Mouse (Mus musculus): Measurements from ENCODE around the gene Gm20388. TPM values are rescaled to one million over a fixed set of nuclear protein-coding genes. Genes with fewer than 3 reads are reported as not detected.

Gm20388 gene
- polyA plus RNA-seq, 1 experiment from 2014 or later, result not detected

- no peak for ATAC-seq (ENCODE audit: insufficient number of reproducible peaks, low FRiP score, low TSS enrichment, low read depth)
- H3K27me3 ChIP-seq (ENCODE audit: control insufficient read depth, insufficient read depth, low read length), result no peaks in the 10 kb centered on the region
- no peak overlapping the region for H3K4me2 ChIP-seq (ENCODE audit: low read depth, severe bottlenecking)
- H3K36me3 ChIP-seq (ENCODE audit: control insufficient read depth, insufficient read depth, low read length), result peaks cover 57% of the 10 kb centered on the region
- WGBS, result 60% methylated on average over 5 of the region's 5 CpGs
- no peak overlapping the region for H3K4me3 ChIP-seq (ENCODE audit: low read depth, low read length)
- DNase-seq (ENCODE audit: low spot score), result peak; percentile 42
- no peaks in the 10 kb centered on the region for H3K9me3 ChIP-seq (ENCODE audit: control insufficient read depth, low read length)
- peak overlapping the region; percentile 10; the same call in 1 of the 2 replicates for H3K27ac ChIP-seq (replicated peaks; ENCODE audit: low read depth, low read length)
- no peak overlapping the region for H3K9ac ChIP-seq (ENCODE audit: low read length)
- H3K4me1 ChIP-seq (ENCODE audit: control insufficient read depth, insufficient read depth, low read length), result 0 out of 2 replicates have a peak, but pooled peaks cover 10% of the 10 kb centered on the region
Measured at GRCm38 (mm10) chr8:119952747-119953146, 42.1 kb downstream of the Gm20388 start.

GRCm38 (mm10) chr8:119955333-119955732, 44.7 kb downstream of the Gm20388 start:
- peaks cover 49% of the 10 kb centered on the region for H3K36me3 ChIP-seq (ENCODE audit: control insufficient read depth, insufficient read depth, low read length)
- 94% methylated on average over 8 of the region's 8 CpGs for WGBS
- no peak for DNase-seq (ENCODE audit: low spot score)
- H3K9ac ChIP-seq (ENCODE audit: low read length), result no peak overlapping the region
- no peak overlapping the region for H3K4me3 ChIP-seq (ENCODE audit: low read depth, low read length)
- 0 out of 2 replicates have a peak, but pooled peaks cover 10% of the 10 kb centered on the region for H3K4me1 ChIP-seq (ENCODE audit: control insufficient read depth, insufficient read depth, low read length)
- H3K4me2 ChIP-seq (ENCODE audit: low read depth, severe bottlenecking), result no peak overlapping the region
- H3K27me3 ChIP-seq (ENCODE audit: control insufficient read depth, insufficient read depth, low read length), result no peaks in the 10 kb centered on the region
- no peaks in the 10 kb centered on the region for H3K9me3 ChIP-seq (ENCODE audit: control insufficient read depth, low read length)
- ATAC-seq (ENCODE audit: insufficient number of reproducible peaks, low FRiP score, low TSS enrichment, low read depth), result no peak
- H3K27ac ChIP-seq (replicated peaks; ENCODE audit: low read depth, low read length), result no peak overlapping the region

GRCm38 (mm10) chr8:119958076-119958475, 47.4 kb downstream of the Gm20388 start:
- Histone ChIP-seq H3K9me3 (ENCODE audit: control insufficient read depth, low read length) (no peaks in the 10 kb centered on the region), H3K4me2 (ENCODE audit: low read depth, severe bottlenecking) (no peak overlapping the region), H3K27ac (replicated peaks; ENCODE audit: low read depth, low read length) (no peak overlapping the region), H3K4me3 (ENCODE audit: low read depth, low read length) (no peak overlapping the region), H3K4me1 (ENCODE audit: control insufficient read depth, insufficient read depth, low read length) (0 out of 2 replicates have a peak, but pooled peaks cover 8% of the 10 kb centered on the region), H3K36me3 (ENCODE audit: control insufficient read depth, insufficient read depth, low read length) (peaks cover 35% of the 10 kb centered on the region), H3K9ac (ENCODE audit: low read length) (no peak overlapping the region), H3K27me3 (ENCODE audit: control insufficient read depth, insufficient read depth, low read length) (no peaks in the 10 kb centered on the region)
- WGBS, result 95% methylated on average over 10 of the region's 10 CpGs
- no peak for DNase-seq (ENCODE audit: low spot score)
- ATAC-seq (ENCODE audit: insufficient number of reproducible peaks, low FRiP score, low TSS enrichment, low read depth), result no peak

GRCm38 (mm10) chr8:119960531-119961104, 50.0 kb downstream of the Gm20388 start:
- H3K9me3 ChIP-seq (ENCODE audit: control insufficient read depth, low read length), result no peaks in the 10 kb centered on the region
- DNase-seq (ENCODE audit: low spot score), result no peak
- H3K27ac ChIP-seq (replicated peaks; ENCODE audit: low read depth, low read length), result no peak overlapping the region
- no peak for ATAC-seq (ENCODE audit: insufficient number of reproducible peaks, low FRiP score, low TSS enrichment, low read depth)
- 0 out of 2 replicates have a peak, but pooled peaks cover 3% of the 10 kb centered on the region for H3K4me1 ChIP-seq (ENCODE audit: control insufficient read depth, insufficient read depth, low read length)
- no peak overlapping the region for H3K4me2 ChIP-seq (ENCODE audit: low read depth, severe bottlenecking)
- H3K9ac ChIP-seq (ENCODE audit: low read length), result no peak overlapping the region; the same call in 1 of the 2 replicates
- no peak overlapping the region for H3K4me3 ChIP-seq (ENCODE audit: low read depth, low read length)
- no peaks in the 10 kb centered on the region for H3K27me3 ChIP-seq (ENCODE audit: control insufficient read depth, insufficient read depth, low read length)
- H3K36me3 ChIP-seq (ENCODE audit: control insufficient read depth, insufficient read depth, low read length), result peaks cover 11% of the 10 kb centered on the region
- WGBS, result 57% methylated on average over 5 of the region's 5 CpGs

GRCm38 (mm10) chr8:119964859-119965258, 54.2 kb downstream of the Gm20388 start:
- Histone ChIP-seq H3K27me3 (ENCODE audit: control insufficient read depth, insufficient read depth, low read length) (no peaks in the 10 kb centered on the region), H3K9ac (ENCODE audit: low read length) (no peak overlapping the region), H3K27ac (replicated peaks; ENCODE audit: low read depth, low read length) (no peak overlapping the region), H3K4me1 (ENCODE audit: control insufficient read depth, insufficient read depth, low read length) (no peaks in the 10 kb centered on the region), H3K4me3 (ENCODE audit: low read depth, low read length) (no peak overlapping the region), H3K36me3 (ENCODE audit: control insufficient read depth, insufficient read depth, low read length) (no peaks in the 10 kb centered on the region), H3K9me3 (ENCODE audit: control insufficient read depth, low read length) (no peaks in the 10 kb centered on the region), H3K4me2 (ENCODE audit: low read depth, severe bottlenecking) (no peak overlapping the region)
- no peak for DNase-seq (ENCODE audit: low spot score)
- ATAC-seq (ENCODE audit: insufficient number of reproducible peaks, low FRiP score, low TSS enrichment, low read depth), result no peak
- WGBS, result 87% methylated on average over 4 of the region's 4 CpGs

GRCm38 (mm10) chr8:119967435-119967834, 56.8 kb downstream of the Gm20388 start:
- H3K9ac ChIP-seq (ENCODE audit: low read length), result no peak overlapping the region
- ATAC-seq (ENCODE audit: insufficient number of reproducible peaks, low FRiP score, low TSS enrichment, low read depth), result no peak
- no peak overlapping the region for H3K4me3 ChIP-seq (ENCODE audit: low read depth, low read length)
- no peaks in the 10 kb centered on the region for H3K9me3 ChIP-seq (ENCODE audit: control insufficient read depth, low read length)
- H3K36me3 ChIP-seq (ENCODE audit: control insufficient read depth, insufficient read depth, low read length), result no peaks in the 10 kb centered on the region
- WGBS, result 88% methylated on average over 9 of the region's 9 CpGs
- H3K4me2 ChIP-seq (ENCODE audit: low read depth, severe bottlenecking), result no peak overlapping the region
- no peak for DNase-seq (ENCODE audit: low spot score)
- H3K27ac ChIP-seq (replicated peaks; ENCODE audit: low read depth, low read length), result no peak overlapping the region
- no peaks in the 10 kb centered on the region; the same call in 1 of the 2 replicates for H3K4me1 ChIP-seq (ENCODE audit: control insufficient read depth, insufficient read depth, low read length)
- no peaks in the 10 kb centered on the region for H3K27me3 ChIP-seq (ENCODE audit: control insufficient read depth, insufficient read depth, low read length)

- ATAC-seq (ENCODE audit: insufficient number of reproducible peaks, low FRiP score, low TSS enrichment, low read depth), result no peak
- Histone ChIP-seq H3K27ac (replicated peaks; ENCODE audit: low read depth, low read length) (no peak overlapping the region), H3K4me1 (ENCODE audit: control insufficient read depth, insufficient read depth, low read length) (peaks cover 7% of the 10 kb centered on the region; the same call in 1 of the 2 replicates), H3K9me3 (ENCODE audit: control insufficient read depth, low read length) (no peaks in the 10 kb centered on the region), H3K4me2 (ENCODE audit: low read depth, severe bottlenecking) (no peak overlapping the region), H3K27me3 (ENCODE audit: control insufficient read depth, insufficient read depth, low read length) (no peaks in the 10 kb centered on the region), H3K36me3 (ENCODE audit: control insufficient read depth, insufficient read depth, low read length) (no peaks in the 10 kb centered on the region), H3K4me3 (ENCODE audit: low read depth, low read length) (no peak overlapping the region), H3K9ac (ENCODE audit: low read length) (no peak overlapping the region)
- 83% methylated on average over 9 of the region's 9 CpGs for WGBS
- no peak for DNase-seq (ENCODE audit: low spot score)
Measured at GRCm38 (mm10) chr8:119970169-119970568, 59.5 kb downstream of the Gm20388 start.

- H3K36me3 ChIP-seq (ENCODE audit: control insufficient read depth, insufficient read depth, low read length), result no peaks in the 10 kb centered on the region
- no peak overlapping the region for H3K9ac ChIP-seq (ENCODE audit: low read length)
- DNase-seq (ENCODE audit: low spot score), result no peak
- no peak for ATAC-seq (ENCODE audit: insufficient number of reproducible peaks, low FRiP score, low TSS enrichment, low read depth)
- no peak overlapping the region for H3K4me3 ChIP-seq (ENCODE audit: low read depth, low read length)
- peaks cover 7% of the 10 kb centered on the region; the same call in 1 of the 2 replicates for H3K4me1 ChIP-seq (ENCODE audit: control insufficient read depth, insufficient read depth, low read length)
- WGBS, result 72% methylated on average over 12 of the region's 12 CpGs
- H3K27me3 ChIP-seq (ENCODE audit: control insufficient read depth, insufficient read depth, low read length), result no peaks in the 10 kb centered on the region
- H3K27ac ChIP-seq (replicated peaks; ENCODE audit: low read depth, low read length), result no peak overlapping the region
- no peaks in the 10 kb centered on the region for H3K9me3 ChIP-seq (ENCODE audit: control insufficient read depth, low read length)
- no peak overlapping the region for H3K4me2 ChIP-seq (ENCODE audit: low read depth, severe bottlenecking)
Measured at GRCm38 (mm10) chr8:119972558-119972957, 61.9 kb downstream of the Gm20388 start.
